Mouse (Mus musculus): ENCODE data around the gene Camk2g.

DNA sequence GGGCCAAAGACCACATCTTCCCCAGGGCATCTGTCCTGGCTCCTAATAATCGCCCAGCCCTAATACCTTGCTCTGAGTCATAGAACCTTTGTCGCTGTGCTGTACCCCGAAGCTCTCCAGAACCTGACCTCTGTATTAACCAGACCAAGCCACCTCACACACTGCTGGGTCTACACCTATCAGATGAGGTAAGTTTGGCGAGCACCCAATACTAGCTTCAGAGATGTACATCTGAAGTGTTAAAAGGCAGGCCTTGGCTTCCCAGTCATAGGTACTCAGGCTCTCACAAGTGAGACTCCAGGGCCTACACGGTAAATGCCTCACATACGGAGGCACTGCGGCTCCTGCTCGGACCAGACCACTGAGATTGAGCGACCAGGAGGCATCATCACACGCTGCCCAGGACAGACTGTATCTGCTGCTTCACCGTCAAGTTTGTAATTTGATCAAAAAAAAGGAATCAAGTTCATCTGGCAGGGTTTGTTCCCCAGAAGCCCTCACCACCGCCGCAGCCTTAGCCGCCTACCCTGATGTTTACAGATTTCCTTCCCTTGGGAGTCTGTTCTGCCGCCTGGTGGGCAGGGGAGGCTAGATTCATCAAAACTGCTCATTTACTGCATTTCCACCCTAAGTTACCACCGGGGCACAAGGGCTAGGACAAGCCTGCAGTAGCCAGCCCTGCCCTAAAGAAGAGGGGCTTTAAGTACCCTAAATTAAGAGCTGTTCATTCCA lies 2.2 kb downstream of the Camk2g start:
- no peak for TF ChIP-seq GABPA (IDR thresholded peaks at IDR 0.05; ENCODE audit: insufficient replicate concordance, low read depth, low read length)
- no peak for TF ChIP-seq TCF12 (IDR thresholded peaks at IDR 0.05; ENCODE audit: low read depth, low read length)
